Mouse (Mus musculus): ENCODE data around the gene Saa3. TPM values are rescaled to one million over a fixed set of nuclear protein-coding genes. Genes with fewer than 3 reads are reported as not detected.

Saa3 gene
- polyA plus RNA-seq, 1 experiment from 2014 or later: 0.31 TPM

Other genes with a start within 250 kb of the Saa3 start
- 43.7 and 45.8 TPM in 2 replicates for gene Sergef, start 75.9 kb downstream of the Saa3 start, polyA plus RNA-seq (2015; fragmentation: Nextera tagmentation; extraction: Ambion mirVana)
- 0.60 TPM in 2 replicates for gene Tph1, start 43.2 kb downstream of the Saa3 start, polyA plus RNA-seq (2015; fragmentation: Nextera tagmentation; extraction: Ambion mirVana)
- 14.5 and 15.0 TPM in 2 replicates for gene Saal1, start 5.0 kb downstream of the Saa3 start, polyA plus RNA-seq (2015; fragmentation: Nextera tagmentation; extraction: Ambion mirVana)
- gene Saa4, start 16.9 kb upstream of the Saa3 start, polyA plus RNA-seq (2015; fragmentation: Nextera tagmentation; extraction: Ambion mirVana): not detected in 2 replicates
- gene Saa1, start 27.3 kb upstream of the Saa3 start, polyA plus RNA-seq (2015; fragmentation: Nextera tagmentation; extraction: Ambion mirVana): 0.23 TPM in 1 of 2 replicates, not detected in the other
- not detected in 2 replicates for gene Saa2, start 36.1 kb upstream of the Saa3 start, polyA plus RNA-seq (2015; fragmentation: Nextera tagmentation; extraction: Ambion mirVana)
- 11.1 and 14.0 TPM in 2 replicates for gene Hps5, start 80.4 kb upstream of the Saa3 start, polyA plus RNA-seq (2015; fragmentation: Nextera tagmentation; extraction: Ambion mirVana)
- 40.9 and 46.8 TPM in 2 replicates for gene Gtf2h1, start 80.4 kb upstream of the Saa3 start, polyA plus RNA-seq (2015; fragmentation: Nextera tagmentation; extraction: Ambion mirVana)
- gene Ldha, start 125.8 kb upstream of the Saa3 start, polyA plus RNA-seq (2015; fragmentation: Nextera tagmentation; extraction: Ambion mirVana): 596 and 701 TPM in 2 replicates
- 0.33 and 0.46 TPM in 2 replicates for gene Ldhc, start 145.5 kb upstream of the Saa3 start, polyA plus RNA-seq (2015; fragmentation: Nextera tagmentation; extraction: Ambion mirVana)
- 372 and 375 TPM in 2 replicates for gene Tsg101, start 204.3 kb upstream of the Saa3 start, polyA plus RNA-seq (2015; fragmentation: Nextera tagmentation; extraction: Ambion mirVana)
- 5.3 and 6.0 TPM in 2 replicates for gene Uevld, start 242.8 kb upstream of the Saa3 start, polyA plus RNA-seq (2015; fragmentation: Nextera tagmentation; extraction: Ambion mirVana)

All from midbrain, embryonic 16.5 days (tissue).